Mouse (Mus musculus) urinary bladder, postnatal 14 days (tissue): ENCODE data around the gene Cul4a.

Experiments
- DNase-seq: peaks from one replicate; pipeline ENCODE4 v3.0.0; 2021; ENCODE audit warnings: low spot score

Cul4a gene

GRCm38 (mm10) chr8:13139641-13140182 lies 34.3 kb downstream of the Cul4a start:
- DNase-seq, result no peak

- DNase-seq, result no peak
These were observed 36.3 kb downstream of the Cul4a start for GRCm38 (mm10) chr8:13141681-13142080.

- no peak for DNase-seq
These were observed 43.1 kb downstream of the Cul4a start for GRCm38 (mm10) chr8:13148476-13148875.

GRCm38 (mm10) chr8:13149287-13149686 lies 43.9 kb downstream of the Cul4a start:
- DNase-seq, result no peak

GRCm38 (mm10) chr8:13149866-13150265 lies 44.4 kb downstream of the Cul4a start:
- no peak for DNase-seq

- no peak for DNase-seq
These were observed 45.5 kb downstream of the Cul4a start for GRCm38 (mm10) chr8:13150929-13151328.

GRCm38 (mm10) chr8:13154099-13154498 lies 48.7 kb downstream of the Cul4a start:
- DNase-seq, result no peak

GRCm38 (mm10) chr8:13155358-13155757 lies 49.9 kb downstream of the Cul4a start:
- no peak for DNase-seq

- no peak for DNase-seq
These were observed 51.1 kb downstream of the Cul4a start for GRCm38 (mm10) chr8:13156327-13157097.

- DNase-seq, result peak; percentile 100
These were observed 53.4 kb downstream of the Cul4a start, which contains the start of gene Lamp1 for GRCm38 (mm10) chr8:13158718-13159376. TSS of gene Lamp1 (plus strand) at chr8:13159161.

- no peak for DNase-seq
These were observed 54.0 kb downstream of the Cul4a start for GRCm38 (mm10) chr8:13159377-13159881.

GRCm38 (mm10) chr8:13160691-13161090 lies 55.3 kb downstream of the Cul4a start:
- no peak for DNase-seq

- DNase-seq, result no peak
These were observed 56.7 kb downstream of the Cul4a start for GRCm38 (mm10) chr8:13162098-13162497.

- no peak for DNase-seq
These were observed 58.1 kb downstream of the Cul4a start for GRCm38 (mm10) chr8:13163563-13163962.

- DNase-seq, result no peak
These were observed 58.9 kb downstream of the Cul4a start for GRCm38 (mm10) chr8:13164361-13164760.

GRCm38 (mm10) chr8:13170510-13170909 lies 65.1 kb downstream of the Cul4a start:
- no peak for DNase-seq

- no peak for DNase-seq
These were observed 68.9 kb downstream of the Cul4a start for GRCm38 (mm10) chr8:13174305-13174704.

- DNase-seq, result no peak
These were observed 69.4 kb downstream of the Cul4a start for GRCm38 (mm10) chr8:13174811-13175210.

GRCm38 (mm10) chr8:13175650-13176049 lies 70.2 kb downstream of the Cul4a start:
- DNase-seq, result no peak

GRCm38 (mm10) chr8:13177173-13177852 lies 71.9 kb downstream of the Cul4a start:
- DNase-seq, result no peak

GRCm38 (mm10) chr8:13178137-13178536 lies 72.7 kb downstream of the Cul4a start:
- no peak for DNase-seq

GRCm38 (mm10) chr8:13179482-13179881 lies 74.1 kb downstream of the Cul4a start:
- DNase-seq, result no peak
